Mouse (Mus musculus) embryonic facial prominence, embryonic 10.5 days (tissue): ENCODE measurements around the gene Cnn2. TPM values are rescaled to one million over a fixed set of nuclear protein-coding genes. Genes with fewer than 3 reads are reported as not detected.
"Not testable (repeated sequence)": the region's sequence is repeated elsewhere in the genome, so short reads cannot be mapped to it uniquely, and the experiment has no call there.

Experiments used
- DNase-seq: peaks from one replicate; pipeline ENCODE4 v3.0.0-alpha.2; 2017; ENCODE audit warnings: low spot score
- H3K27ac ChIP-seq: fragments of 300-500 bp; sonication (generic); replicated peaks from 2 replicates; pipeline ENCODE4 v1.5.1; 2016; ENCODE audit warnings: mild to moderate bottlenecking
- H3K27me3 ChIP-seq: fragments of 300-500 bp; sonication (generic); replicated peaks from 2 replicates; pipeline ENCODE4 v1.6.1; 2016; ENCODE audit warnings: low read depth, mild to moderate bottlenecking; ENCODE audit not compliant: poor library complexity, severe bottlenecking
- H3K36me3 ChIP-seq: fragments of 300-500 bp; sonication (generic); replicated peaks from 2 replicates; pipeline ENCODE4 v1.6.1; 2016; ENCODE audit warnings: mild to moderate bottlenecking, moderate library complexity
- H3K4me1 ChIP-seq: fragments of 300-500 bp; sonication (generic); 2 replicates; pipeline ENCODE4 v1.6.1; 2016
- H3K4me3 ChIP-seq: fragments of 300-500 bp; sonication (generic); 2 replicates; pipeline ENCODE4 v1.5.1; 2016; ENCODE audit warnings: mild to moderate bottlenecking, moderate library complexity
- H3K9me3 ChIP-seq: fragments of 300-500 bp; sonication (generic); 2 replicates; pipeline ENCODE4 v1.6.1; 2016; ENCODE audit warnings: mild to moderate bottlenecking
- WGBS: fragments of 180-500 bp; shearing (Covaris S2); methylation state at CpG from one replicate; pipeline ENCODE4 v1.1.7; 2016; 5-methylcytosine and 5-hydroxymethylcytosine counted together
- polyA plus RNA-seq: library from polyadenylated mRNA; unstranded; fragments of >200 nt; fragmentation: Nextera tagmentation; extraction: Ambion mirVana; gene quantifications from 2 replicates; pipeline ENCODE4 v1.2.1, GENCODE M21; 2016

Cnn2 gene
- polyA plus RNA-seq, 1 experiment from 2014 or later = 253 TPM

GRCm38 (mm10) chr10:80035686-80036085, 47.3 kb downstream of the Cnn2 start:
- Histone ChIP-seq H3K9me3 (no peaks in the 10 kb centered on the region), H3K27ac (no peak overlapping the region), H3K4me3 (no peak overlapping the region), H3K4me1 (peaks cover 28% of the 10 kb centered on the region), H3K27me3 (no peaks in the 10 kb centered on the region), H3K36me3 (peaks cover 49% of the 10 kb centered on the region)
- DNase-seq = no peak
- WGBS = 93% methylated on average over 5 of the region's 5 CpGs

GRCm38 (mm10) chr10:80036832-80037231, 48.4 kb downstream of the Cnn2 start:
- no peak for DNase-seq
- H3K4me3 ChIP-seq = no peak overlapping the region
- 93% methylated on average over 13 of the region's 13 CpGs for WGBS
- peaks cover 28% of the 10 kb centered on the region for H3K4me1 ChIP-seq
- H3K9me3 ChIP-seq = no peaks in the 10 kb centered on the region
- peaks cover 43% of the 10 kb centered on the region for H3K36me3 ChIP-seq
- H3K27ac ChIP-seq = no peak overlapping the region
- H3K27me3 ChIP-seq = no peaks in the 10 kb centered on the region

GRCm38 (mm10) chr10:80039559-80039979, 51.2 kb downstream of the Cnn2 start, which contains the start of gene Polr2e:
Gene Polr2e, minus strand, starts transcription at chr10:80039795.
- Histone ChIP-seq H3K9me3 (no peaks in the 10 kb centered on the region), H3K36me3 (peaks cover 40% of the 10 kb centered on the region), H3K4me3 (peak within 1 kb of the TSS; percentile 81), H3K27ac (peak within 1 kb of the TSS; percentile 86), H3K4me1 (peaks cover 22% of the 10 kb centered on the region), H3K27me3 (no peaks in the 10 kb centered on the region)
- peak; percentile 98 for DNase-seq
- under 1% methylated on average over 40 of the region's 40 CpGs for WGBS

GRCm38 (mm10) chr10:80041409-80042060, 53.2 kb downstream of the Cnn2 start:
- peaks cover 23% of the 10 kb centered on the region for H3K4me1 ChIP-seq
- H3K27me3 ChIP-seq, H3K9me3 ChIP-seq, H3K27ac ChIP-seq, DNase-seq, H3K4me3 ChIP-seq: not testable (repeated sequence)
- 84% methylated on average over 8 of the region's 8 CpGs for WGBS
- H3K36me3 ChIP-seq = peaks cover 21% of the 10 kb centered on the region

DNA sequence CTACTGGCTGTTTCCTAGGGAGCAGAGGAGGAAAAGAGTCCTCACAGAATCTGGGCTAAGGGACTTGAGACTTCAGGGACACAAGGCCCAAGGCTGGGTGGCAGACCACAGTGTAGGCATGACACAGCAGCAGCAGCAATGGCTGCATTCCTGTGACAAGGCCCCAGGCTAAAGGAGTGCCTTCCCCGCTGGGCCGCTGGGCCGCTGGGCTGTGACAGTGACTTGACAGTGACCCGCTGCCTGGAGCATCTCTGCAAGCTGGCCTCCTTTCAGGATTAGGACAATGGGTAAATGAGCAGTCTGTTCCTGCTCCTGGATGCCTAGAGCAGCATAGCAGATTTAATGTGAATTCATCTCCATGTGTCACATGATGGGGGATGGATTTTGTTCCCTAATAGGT, 55.7 kb downstream of the Cnn2 start:
- DNase-seq = no peak
- Histone ChIP-seq H3K4me3 (no peak overlapping the region), H3K27me3 (0 out of 2 replicates have a peak, but pooled peaks cover 10% of the 10 kb centered on the region), H3K9me3 (no peaks in the 10 kb centered on the region), H3K36me3 (no peaks in the 10 kb centered on the region), H3K27ac (peak overlapping the region; percentile 65; the same call in 1 of the 2 replicates), H3K4me1 (peaks cover 33% of the 10 kb centered on the region)
- 29% methylated on average over 4 of the region's 4 CpGs for WGBS

GRCm38 (mm10) chr10:80045364-80045763, 57.0 kb downstream of the Cnn2 start:
- WGBS = 72% methylated on average over 4 of the region's 4 CpGs
- DNase-seq = not testable (repeated sequence)

More at GRCm38 (mm10) chr10:80045364-80045763, 57.0 kb downstream of the Cnn2 start:
- peaks cover 43% of the 10 kb centered on the region for H3K4me1 ChIP-seq
- H3K36me3 ChIP-seq, H3K27ac ChIP-seq, H3K27me3 ChIP-seq, H3K9me3 ChIP-seq: not testable (repeated sequence)
- H3K4me3 ChIP-seq = 0 out of 2 replicates have a peak overlapping the region, but pooled peaks have one; percentile 1

Other genes starting within 250 kb of the Cnn2 start
- 52.8 and 54.3 TPM in 2 replicates for gene Polrmt, start 242.0 kb upstream of the Cnn2 start, polyA plus RNA-seq
- gene Fgf22, start 233.5 kb upstream of the Cnn2 start, polyA plus RNA-seq = 0.46 TPM in 1 of 2 replicates, not detected in the other
- 125 and 126 TPM in 2 replicates for gene Rnf126, start 221.6 kb upstream of the Cnn2 start, polyA plus RNA-seq
- 1.9 and 2.2 TPM in 2 replicates for gene Fstl3, start 211.3 kb upstream of the Cnn2 start, polyA plus RNA-seq
- gene Prss57, start 197.6 kb upstream of the Cnn2 start, polyA plus RNA-seq = 0.05 TPM in 1 of 2 replicates, not detected in the other
- 127 and 129 TPM in 2 replicates for gene Palm, start 195.0 kb upstream of the Cnn2 start, polyA plus RNA-seq
- gene Misp, start 167.6 kb upstream of the Cnn2 start, polyA plus RNA-seq = 1.7 and 2.2 TPM in 2 replicates
- 406 and 416 TPM in 2 replicates for gene Ptbp1, start 134.2 kb upstream of the Cnn2 start, polyA plus RNA-seq
- gene Prtn3, start 114.1 kb upstream of the Cnn2 start, polyA plus RNA-seq = 9.3 and 12.3 TPM in 2 replicates
- 123 and 139 TPM in 2 replicates for gene Plppr3, start 114.0 kb upstream of the Cnn2 start, polyA plus RNA-seq
- gene Elane, start 102.3 kb upstream of the Cnn2 start, polyA plus RNA-seq = 0.20 TPM in 1 of 2 replicates, not detected in the other
- gene Cfd, start 97.7 kb upstream of the Cnn2 start, polyA plus RNA-seq = not detected in 2 replicates
- 63.6 and 68.1 TPM in 2 replicates for gene Med16, start 79.7 kb upstream of the Cnn2 start, polyA plus RNA-seq
- 3.4 TPM in 1 of 2 replicates, not detected in the other for gene Gm26602, start 77.7 kb upstream of the Cnn2 start, polyA plus RNA-seq
- gene Kiss1r, start 71.6 kb upstream of the Cnn2 start, polyA plus RNA-seq = 0.33 and 0.37 TPM in 2 replicates
- 125 and 136 TPM in 2 replicates for gene R3hdm4, start 67.4 kb upstream of the Cnn2 start, polyA plus RNA-seq
- gene Arid3a, start 61.5 kb upstream of the Cnn2 start, polyA plus RNA-seq = 15.7 and 18.0 TPM in 2 replicates
- 166 TPM in 2 replicates for gene Wdr18, start 28.4 kb upstream of the Cnn2 start, polyA plus RNA-seq
- 0.13 and 0.44 TPM in 2 replicates for gene Grin3b, start 17.9 kb upstream of the Cnn2 start, polyA plus RNA-seq
- gene Tmem259, start 4.3 kb upstream of the Cnn2 start, polyA plus RNA-seq = 12.3 and 12.4 TPM in 2 replicates
- 2.9 and 3.2 TPM in 2 replicates for gene Abca7, start 7.9 kb downstream of the Cnn2 start, polyA plus RNA-seq
- gene Arhgap45, start 28.1 kb downstream of the Cnn2 start, polyA plus RNA-seq = 11.2 and 11.3 TPM in 2 replicates
- gene Polr2e, start 51.2 kb downstream of the Cnn2 start, polyA plus RNA-seq = 312 and 316 TPM in 2 replicates
- gene Gpx4, start 58.6 kb downstream of the Cnn2 start, polyA plus RNA-seq = 618 and 672 TPM in 2 replicates
- gene Sbno2, start 117.0 kb downstream of the Cnn2 start, polyA plus RNA-seq = 16.2 and 18.2 TPM in 2 replicates
- 16.1 and 17.5 TPM in 2 replicates for gene Stk11, start 127.2 kb downstream of the Cnn2 start, polyA plus RNA-seq
- gene Atp5d, start 150.0 kb downstream of the Cnn2 start, polyA plus RNA-seq = 491 and 493 TPM in 2 replicates
- 4.9 and 8.5 TPM in 2 replicates for gene Cbarp, start 152.3 kb downstream of the Cnn2 start, polyA plus RNA-seq
- 22.2 TPM in 2 replicates for gene Midn, start 159.7 kb downstream of the Cnn2 start, polyA plus RNA-seq
- gene Cirbp, start 177.4 kb downstream of the Cnn2 start, polyA plus RNA-seq = 93.2 and 110 TPM in 2 replicates
- 10.8 and 12.0 TPM in 2 replicates for gene 1600002K03Rik, start 184.4 kb downstream of the Cnn2 start, polyA plus RNA-seq
- gene Efna2, start 190.9 kb downstream of the Cnn2 start, polyA plus RNA-seq = 45.2 and 50.1 TPM in 2 replicates
- 95.9 and 98.1 TPM in 2 replicates for gene Mum1, start 237.8 kb downstream of the Cnn2 start, polyA plus RNA-seq